Mouse (Mus musculus) CH12.LX (cell line): Measurements from ENCODE around the gene Npas3. TPM values are rescaled to one million over a fixed set of nuclear protein-coding genes. Genes with fewer than 3 reads are reported as not detected.

ENCODE experiments used
- DNase-seq: peaks from one replicate; pipeline ENCODE4 v3.0.0-alpha.2; 2013; ENCODE audit errors: extremely low read depth
- H3K27ac ChIP-seq: 2 replicates; pipeline ENCODE4 v1.5.1; 2012; ENCODE audit warnings: low read depth, mild to moderate bottlenecking, control low read depth, moderate library complexity; ENCODE audit not compliant: insufficient read depth
- H3K27me3 ChIP-seq: replicated peaks from 2 replicates; pipeline ENCODE3; 2012; ENCODE audit warnings: inconsistent platforms
- H3K36me3 ChIP-seq, 2 experiments: replicated peaks in 1 of 2; 2 replicates each; pipeline versions ENCODE3 to v1.6.1; 2012; ENCODE audit warnings: inconsistent platforms in 1 of 2, low read length in 1 of 2, mild to moderate bottlenecking in 1 of 2, mixed read lengths in 1 of 2, moderate library complexity in 1 of 2; ENCODE audit not compliant: control insufficient read depth in 1 of 2, insufficient read depth in 1 of 2
- H3K4me1 ChIP-seq, 2 experiments: 2 replicates each; pipeline ENCODE4 v1.6.1; 2012; ENCODE audit warnings: inconsistent platforms in 1 of 2, moderate library complexity in 1 of 2; ENCODE audit not compliant: insufficient read depth in 2 of 2, control insufficient read depth in 1 of 2
- H3K4me2 ChIP-seq: 2 replicates; pipeline ENCODE4 v1.6.1; 2012; ENCODE audit warnings: low read depth, mild to moderate bottlenecking, control low read depth; ENCODE audit not compliant: poor library complexity, insufficient read depth, severe bottlenecking
- H3K4me3 ChIP-seq, 3 experiments: fragments of 150-350 bp in 1 of 3; sonication (generic) in 1 of 3; replicated peaks in 1 of 3; 2 replicates each; pipeline versions ENCODE3 to v1.5.1; 2011 to 2012; ENCODE audit warnings: low read depth in 2 of 3, low read length in 2 of 3, mild to moderate bottlenecking in 2 of 3, moderate library complexity in 2 of 3, control low read depth in 1 of 3, improper control_type of control experiment in 1 of 3, inconsistent platforms in 1 of 3, mixed read lengths in 1 of 3; ENCODE audit not compliant: poor library complexity in 1 of 3
- H3K79me2 ChIP-seq: replicated peaks from 2 replicates; pipeline ENCODE4 v1.6.1; 2012; ENCODE audit warnings: mild to moderate bottlenecking, moderate library complexity; ENCODE audit not compliant: control insufficient read depth, poor library complexity, insufficient read depth, severe bottlenecking; ENCODE audit errors: extremely low read depth
- H3K9ac ChIP-seq: 2 replicates; pipeline ENCODE4 v1.6.1; 2012; ENCODE audit warnings: low read depth, mild to moderate bottlenecking, control low read depth, moderate library complexity; ENCODE audit not compliant: insufficient read depth
- H3K9me3 ChIP-seq: replicated peaks from 2 replicates; pipeline ENCODE3; 2012; ENCODE audit warnings: low read length, inconsistent platforms, mixed read lengths
- BHLHE40 ChIP-seq: IDR thresholded peaks from 2 replicates; pipeline ENCODE4 v1.6.1; 2011; ENCODE audit warnings: mild to moderate bottlenecking, low read depth, low read length, improper control_type of control experiment
- CHD1 ChIP-seq: IDR thresholded peaks from 2 replicates; pipeline ENCODE4 v1.6.1; 2012; ENCODE audit warnings: low read depth, low read length, improper control_type of control experiment, inconsistent platforms
- CTCF ChIP-seq, 2 experiments: IDR thresholded peaks in 1 of 2; conservative IDR thresholded peaks in 1 of 2; 2 replicates each; pipeline ENCODE4 v1.5.1; 2011 to 2012; ENCODE audit warnings: low read depth in 2 of 2, low read length in 2 of 2, improper control_type of control experiment in 1 of 2, inconsistent platforms in 1 of 2, mild to moderate bottlenecking in 1 of 2, moderate library complexity in 1 of 2
- GABPA ChIP-seq: IDR thresholded peaks from 2 replicates; pipeline ENCODE4 v1.6.1; 2012; ENCODE audit warnings: low read depth, low read length, improper control_type of control experiment, inconsistent platforms; ENCODE audit not compliant: insufficient replicate concordance
- HCFC1 ChIP-seq: IDR thresholded peaks from 2 replicates; pipeline ENCODE4 v1.6.1; 2012; ENCODE audit warnings: low read depth, mild to moderate bottlenecking, inconsistent platforms, low read length, improper control_type of control experiment
- IRF4 ChIP-seq: IDR thresholded peaks from 2 replicates; pipeline ENCODE4 v1.6.1; 2014; ENCODE audit warnings: low read depth, mild to moderate bottlenecking, inconsistent platforms, low read length, improper control_type of control experiment
- JUN ChIP-seq: IDR thresholded peaks from 2 replicates; pipeline ENCODE4 v1.6.1; 2011; ENCODE audit warnings: low read depth, mild to moderate bottlenecking, low read length, improper control_type of control experiment, moderate library complexity; ENCODE audit not compliant: insufficient read depth
- MAFK ChIP-seq: IDR thresholded peaks from 2 replicates; pipeline ENCODE4 v1.6.1; 2011; ENCODE audit warnings: low read length, improper control_type of control experiment; ENCODE audit not compliant: insufficient replicate concordance
- MAX ChIP-seq: IDR thresholded peaks from 2 replicates; pipeline ENCODE4 v1.6.1; 2011; ENCODE audit warnings: low read length, improper control_type of control experiment
- MAZ ChIP-seq: IDR thresholded peaks from 2 replicates; pipeline ENCODE4 v1.6.1; 2012; ENCODE audit warnings: low read depth, mild to moderate bottlenecking, inconsistent platforms, low read length, improper control_type of control experiment, moderate library complexity
- MYC ChIP-seq: IDR thresholded peaks from 2 replicates; pipeline ENCODE4 v1.6.1; 2011; ENCODE audit warnings: low read depth, mild to moderate bottlenecking, improper control_type of control experiment, low read length
- NELFE ChIP-seq: IDR thresholded peaks from 2 replicates; pipeline ENCODE4 v1.6.1; 2011; ENCODE audit warnings: low read depth, low read length, improper control_type of control experiment
- NRF1 ChIP-seq: IDR thresholded peaks from 2 replicates; pipeline ENCODE4 v1.6.1; 2014; ENCODE audit warnings: low read depth, mild to moderate bottlenecking, inconsistent platforms, low read length, improper control_type of control experiment, moderate library complexity
- PAX5 ChIP-seq: IDR thresholded peaks from 2 replicates; pipeline ENCODE4 v1.6.1; 2012; ENCODE audit warnings: low read length, inconsistent platforms, mixed read lengths
- POLR2AphosphoS2 ChIP-seq: IDR thresholded peaks from 2 replicates; pipeline ENCODE4 v1.6.1; 2011; ENCODE audit warnings: low read depth, low read length, improper control_type of control experiment
- RAD21 ChIP-seq: IDR thresholded peaks from 2 replicates; pipeline ENCODE4 v1.6.1; 2011; ENCODE audit warnings: low read depth, mild to moderate bottlenecking, low read length, improper control_type of control experiment, moderate library complexity
- SIN3A ChIP-seq: IDR thresholded peaks from 2 replicates; pipeline ENCODE4 v1.6.1; 2012; ENCODE audit warnings: low read length, improper control_type of control experiment, inconsistent platforms
- SMC3 ChIP-seq: IDR thresholded peaks from 2 replicates; pipeline ENCODE4 v1.6.1; 2011; ENCODE audit warnings: low read depth, low read length, improper control_type of control experiment
- UBTF ChIP-seq: IDR thresholded peaks from 2 replicates; pipeline ENCODE4 v1.6.1; 2012; ENCODE audit warnings: low read depth, mild to moderate bottlenecking, inconsistent platforms, low read length, improper control_type of control experiment, moderate library complexity
- USF1 ChIP-seq: IDR thresholded peaks from 2 replicates; pipeline ENCODE4 v1.6.1; 2014; ENCODE audit warnings: low read depth, mild to moderate bottlenecking, inconsistent platforms, low read length, improper control_type of control experiment
- USF2 ChIP-seq: conservative IDR thresholded peaks from 2 replicates; pipeline ENCODE4 v1.6.1; 2011; ENCODE audit warnings: low read depth, low read length, improper control_type of control experiment
- ZC3H11A ChIP-seq: IDR thresholded peaks from 2 replicates; pipeline ENCODE4 v1.6.1; 2012; ENCODE audit warnings: low read depth, mild to moderate bottlenecking, inconsistent platforms, low read length, improper control_type of control experiment
- ZMIZ1 ChIP-seq: IDR thresholded peaks from 2 replicates; pipeline ENCODE4 v1.6.1; 2012; ENCODE audit warnings: low read depth, mild to moderate bottlenecking, inconsistent platforms, low read length, improper control_type of control experiment
- ZNF384 ChIP-seq: IDR thresholded peaks from 2 replicates; pipeline ENCODE4 v1.6.1; 2012; ENCODE audit warnings: low read depth, low read length, improper control_type of control experiment, inconsistent platforms
- dilution Hi-C: fragments of 300-500 bp; cut with MboI; formaldehyde crosslinking; loops from 2 replicates; pipeline ENCODE4 v1.14.3; 2020; ENCODE audit warnings: low sequenced_read_pairs; ENCODE audit not compliant: extremely low pct_unique_long_range_greater_than_20kb, extremely low pct_ligation_motif_present
- in situ Hi-C: fragments of 300-500 bp; cut with MboI; formaldehyde crosslinking; loops from 3 replicates; pipeline ENCODE4 v1.14.3; 2019; ENCODE audit warnings: low sequenced_read_pairs, low pct_ligation_motif_present, low pct_unique_long_range_greater_than_20kb, mixed read lengths
- polyA plus RNA-seq: library from polyadenylated mRNA; unstranded; fragments of >175 nt; gene quantifications from 2 replicates; pipeline ENCODE4 v1.2.1, GENCODE M21; 2012; ENCODE audit warnings: low read depth; ENCODE audit not compliant: insufficient read length
- total RNA-seq, 2 experiments: library from RNA; depleted of rRNA; stranded (reverse); fragments of 300-350 nt in 1 of 2; fragments of >200 nt in 1 of 2; gene quantifications; 2 replicates each; pipeline ENCODE4 v1.2.3; 2012 to 2014

Gene Npas3
- total and polyA plus RNA-seq, 3 experiments = 0.13 TPM; not detected in 1

- Histone ChIP-seq H3K27ac (no peak overlapping the region), H3K4me3 (no peak overlapping the region), H3K9ac (no peak overlapping the region), H3K9me3 (peaks cover 6% of the 10 kb centered on the region), H3K27me3 (no peaks in the 10 kb centered on the region), H3K79me2 (no peaks in the 10 kb centered on the region), H3K36me3 (no peaks in the 10 kb centered on the region), H3K4me2 (no peak overlapping the region), H3K4me1 (no peaks in the 10 kb centered on the region)
- no peak for TF ChIP-seq MAZ
- TF ChIP-seq ZNF384 = no peak
- no peak for TF ChIP-seq GABPA
- peak; percentile 30 for TF ChIP-seq RAD21
- no peak for TF ChIP-seq PAX5
- TF ChIP-seq MAX = no peak
- TF ChIP-seq USF2 = no peak
- no peak for TF ChIP-seq NRF1
- no peak for TF ChIP-seq UBTF
- TF ChIP-seq NELFE = no peak
- peak; percentile 44 for TF ChIP-seq SMC3
- no peak for TF ChIP-seq BHLHE40
- TF ChIP-seq CHD1 = no peak
- TF ChIP-seq IRF4 = no peak
- TF ChIP-seq MAFK = no peak
- TF ChIP-seq ZC3H11A = no peak
- TF ChIP-seq HCFC1 = no peak
- no peak for TF ChIP-seq MYC
- TF ChIP-seq POLR2AphosphoS2 = no peak
- TF ChIP-seq CTCF (conservative IDR thresholded peaks at IDR 0.05 in 1 of 2, IDR thresholded peaks at IDR 0.05 in 1 of 2; ENCODE audit: low read depth in 2 of 2, low read length in 2 of 2) = peak in 1 of 2 experiments; percentile 49; a peak in 2 of 4 replicates
- TF ChIP-seq ZMIZ1 = no peak
- no peak for TF ChIP-seq JUN
- TF ChIP-seq USF1 = no peak
- TF ChIP-seq SIN3A = no peak
- no peak for DNase-seq
- dilution Hi-C loops (no loop called here), in situ Hi-C loops (loop anchor here (5.0 kb wide), 1 partner anchor 396 kb away; no protein-coding TSS in a partner anchor)
Measured at GRCm38 (mm10) chr12:54096492-54096891, 848.0 kb downstream of the Npas3 start.
